8 mouse cellular contexts compared by ENCODE assay signal in genomic region chr7:73537228-73537627, GRCm38 (mm10). TPM values are rescaled to one million over a fixed set of nuclear protein-coding genes. Genes with fewer than 3 reads are reported as not detected.
A peak's percentile ranks its signal among the peaks of the same experiment; 100 is the strongest.
DNase-seq lines count a peak whose midpoint lies in the region; ATAC-seq and TF ChIP-seq lines count a peak whose summit lies in the region.

No protein-coding gene starts in this region.

- H3K27me3 ChIP-seq in kidney, embryonic 15.5 days: no peaks in the 10 kb centered on the region
- H3K27me3 ChIP-seq in hindbrain, embryonic 15.5 days: no peaks in the 10 kb centered on the region
- H3K27me3 ChIP-seq in midbrain, embryonic 13.5 days: no peaks in the 10 kb centered on the region

- H3K36me3 ChIP-seq in kidney, embryonic 15.5 days: peaks cover 12% of the 10 kb centered on the region; the same call in 1 of the 2 replicates
- H3K36me3 ChIP-seq in hindbrain, embryonic 15.5 days: no peaks in the 10 kb centered on the region
- no peaks in the 10 kb centered on the region for H3K36me3 ChIP-seq in midbrain, embryonic 13.5 days

- no peak for TF ChIP-seq POLR2A in cortical plate, adult 2 months (IDR thresholded peaks at IDR 0.05; ENCODE audit: extremely low read depth, insufficient read depth, low read length)

- DNase-seq in kidney, postnatal 4 days: no peak
- no peak for DNase-seq in MN1 (ENCODE audit: low spot score)
- DNase-seq in adrenal gland, adult 8-10 months: no peak

- H3K9ac ChIP-seq in kidney, embryonic 15.5 days: peak overlapping the region; percentile 48
- H3K9ac ChIP-seq in hindbrain, embryonic 15.5 days: peak overlapping the region; percentile 52
- H3K9ac ChIP-seq in midbrain, embryonic 13.5 days (replicated peaks): peak overlapping the region; percentile 70

- peak overlapping the region; percentile 49 for H3K4me3 ChIP-seq in kidney, embryonic 15.5 days (replicated peaks)
- H3K4me3 ChIP-seq in cortical plate, adult 2 months (ENCODE audit: insufficient read depth, low read length): peak overlapping the region; percentile 38
- H3K4me3 ChIP-seq in hindbrain, embryonic 15.5 days: peak overlapping the region; percentile 51
- peak overlapping the region; percentile 48 for H3K4me3 ChIP-seq in midbrain, embryonic 13.5 days (replicated peaks)

- peaks cover 39% of the 10 kb centered on the region for H3K4me1 ChIP-seq in kidney, embryonic 15.5 days
- peaks cover 14% of the 10 kb centered on the region for H3K4me1 ChIP-seq in cortical plate, adult 2 months (ENCODE audit: control insufficient read depth, insufficient read depth, low read length)
- H3K4me1 ChIP-seq in hindbrain, embryonic 15.5 days (replicated peaks): peaks cover 42% of the 10 kb centered on the region
- H3K4me1 ChIP-seq in midbrain, embryonic 13.5 days (replicated peaks): peaks cover 50% of the 10 kb centered on the region

- no peaks in the 10 kb centered on the region for H3K9me3 ChIP-seq in kidney, embryonic 15.5 days (replicated peaks)
- H3K9me3 ChIP-seq in hindbrain, embryonic 15.5 days: no peaks in the 10 kb centered on the region
- no peaks in the 10 kb centered on the region for H3K9me3 ChIP-seq in midbrain, embryonic 13.5 days

- peak overlapping the region; percentile 57 for H3K4me2 ChIP-seq in kidney, embryonic 15.5 days
- H3K4me2 ChIP-seq in hindbrain, embryonic 15.5 days: peak overlapping the region; percentile 74
- H3K4me2 ChIP-seq in midbrain, embryonic 13.5 days (replicated peaks): peak overlapping the region; percentile 65

- ATAC-seq in kidney, embryonic 15.5 days (replicated peaks; ENCODE audit: low FRiP score): no peak
- ATAC-seq in hindbrain, embryonic 15.5 days (ENCODE audit: low FRiP score, low read depth): peak; percentile 6; the same call in 1 of the 2 replicates
- peak; percentile 25 for ATAC-seq in midbrain, embryonic 13.5 days
- no peak for ATAC-seq in erythroid progenitor cell, adult 5-6 weeks (replicated peaks; ENCODE audit: low FRiP score, poor library complexity, severe bottlenecking)

- TF ChIP-seq CTCF in cortical plate, adult 2 months (IDR thresholded peaks at IDR 0.05; ENCODE audit: extremely low read depth, insufficient read depth, low read length): no peak

- WGBS in kidney, embryonic 15.5 days: 12% methylated on average over 10 of the region's 10 CpGs
- WGBS in hindbrain, embryonic 15.5 days: 16% methylated on average over 10 of the region's 10 CpGs
- WGBS in midbrain, embryonic 13.5 days: 20% methylated on average over 10 of the region's 10 CpGs

- peak overlapping the region; percentile 93 for H3K27ac ChIP-seq in kidney, embryonic 15.5 days
- H3K27ac ChIP-seq in cortical plate, adult 2 months (ENCODE audit: insufficient read depth, low read length): peak overlapping the region; percentile 72
- peak overlapping the region; percentile 86 for H3K27ac ChIP-seq in hindbrain, embryonic 15.5 days (replicated peaks)
- H3K27ac ChIP-seq in midbrain, embryonic 13.5 days: peak overlapping the region; percentile 96

RNA-seq across cellular contexts. Expression of gene Chd2, which starts 4.4 kb away (rescaled TPM):
- polyA plus RNA-seq in kidney, embryonic 15.5 days (2015; fragmentation: Nextera tagmentation; extraction: Ambion mirVana): 56.6 and 61.7 TPM in 2 replicates
- polyA plus RNA-seq in cortical plate, adult 2 months (2012; rRNA removed): 31.6 and 33.5 TPM in 2 replicates
- polyA plus RNA-seq in hindbrain, embryonic 15.5 days (2015; fragmentation: Nextera tagmentation; extraction: Ambion mirVana): 34.9 and 37.2 TPM in 2 replicates
- 48.5 and 57.4 TPM in 2 replicates for polyA plus RNA-seq in midbrain, embryonic 13.5 days (2015; fragmentation: Nextera tagmentation; extraction: Ambion mirVana)
- 63.1 and 106 TPM in 2 replicates for total RNA-seq in erythroid progenitor cell, adult 5-6 weeks (2015; ENCODE audit: low replicate concordance)
- 179 and 206 TPM in 2 replicates for total RNA-seq in erythroid progenitor cell, adult 5-6 weeks (2017; ENCODE audit: low replicate concordance)
- total RNA-seq in adrenal gland, adult 8-10 months (2022): 10 to 100 TPM; 38.6 to 65.5 (median 49.7) TPM

Comparison
In these comparisons a context has a peak if more than half of its experiments do, and no peak if none do; other contexts are left out.
1. ATAC-seq: peak in hindbrain, embryonic 15.5 days (single experiment) and midbrain, embryonic 13.5 days (single experiment); none in kidney, embryonic 15.5 days (single experiment) and erythroid progenitor cell, adult 5-6 weeks (single experiment).
2. Peak in every context shown above with its lines, with median percentiles within 50 percentile points of each other: H3K27ac ChIP-seq, H3K4me2 ChIP-seq, H3K4me3 ChIP-seq and H3K9ac ChIP-seq.